Mouse (Mus musculus) forebrain, embryonic 14.5 days (tissue): ENCODE measurements around the gene Slc4a1. TPM values are rescaled to one million over a fixed set of nuclear protein-coding genes. Genes with fewer than 3 reads are reported as not detected.

Source experiments
- ATAC-seq: fragments of 200-750 bp; cut with Nextera tagmentation; 2 replicates; pipeline ENCODE4 v1.8.0; 2017; ENCODE audit warnings: mild to moderate bottlenecking, moderate library complexity
- DNase-seq: peaks from one replicate; pipeline ENCODE4 v3.0.0-alpha.2; 2015; ENCODE audit warnings: low spot score
- H3K27ac ChIP-seq: fragments of 300-500 bp; sonication (generic); 2 replicates; pipeline ENCODE4 v1.5.1; 2014; ENCODE audit warnings: low read depth, mild to moderate bottlenecking, control low read depth, low read length, moderate library complexity
- H3K27me3 ChIP-seq: fragments of 300-500 bp; sonication (generic); replicated peaks from 2 replicates; pipeline ENCODE4 v1.6.1; 2014; ENCODE audit warnings: low read length, control low read depth, mixed read lengths; ENCODE audit not compliant: control insufficient read depth, insufficient read depth
- H3K36me3 ChIP-seq: fragments of 300-500 bp; sonication (generic); 2 replicates; pipeline ENCODE4 v1.6.1; 2014; ENCODE audit warnings: low read length, control low read depth; ENCODE audit not compliant: control insufficient read depth, insufficient read depth
- H3K4me1 ChIP-seq: fragments of 300-500 bp; sonication (generic); 2 replicates; pipeline ENCODE4 v1.6.1; 2014; ENCODE audit warnings: antibody characterized with exemption, low read length, control low read depth; ENCODE audit not compliant: control insufficient read depth, insufficient read depth
- H3K4me2 ChIP-seq: fragments of 300-500 bp; sonication (generic); 2 replicates; pipeline ENCODE4 v1.6.1; 2014; ENCODE audit warnings: mild to moderate bottlenecking, control low read depth, low read length
- H3K4me3 ChIP-seq: fragments of 300-500 bp; sonication (generic); 2 replicates; pipeline ENCODE4 v1.5.1; 2014; ENCODE audit warnings: low read depth, low read length, control low read depth
- H3K9ac ChIP-seq: fragments of 300-500 bp; sonication (generic); 2 replicates; pipeline ENCODE4 v1.6.1; 2014; ENCODE audit warnings: mild to moderate bottlenecking, low read length, control low read depth, moderate library complexity
- H3K9me3 ChIP-seq: fragments of 300-500 bp; sonication (generic); replicated peaks from 2 replicates; pipeline ENCODE4 v1.6.1; 2016; ENCODE audit warnings: low read length, control low read depth, mixed read lengths; ENCODE audit not compliant: control insufficient read depth
- WGBS: fragments of 180-500 bp; shearing (Covaris S2); extraction: QIAGEN DNeasy Blood & Tissue Kit; methylation state at CpG from one replicate; pipeline ENCODE4 v1.1.7; 2014; 5-methylcytosine and 5-hydroxymethylcytosine counted together
- polyA plus RNA-seq: library from polyadenylated mRNA; unstranded; fragments of >200 nt; fragmentation: Nextera tagmentation; extraction: Ambion mirVana; gene quantifications from 2 replicates; pipeline ENCODE4 v1.2.1, GENCODE M21; 2014

Gene Slc4a1
- polyA plus RNA-seq, 1 experiment from 2014 or later: 2.1 TPM

DNA sequence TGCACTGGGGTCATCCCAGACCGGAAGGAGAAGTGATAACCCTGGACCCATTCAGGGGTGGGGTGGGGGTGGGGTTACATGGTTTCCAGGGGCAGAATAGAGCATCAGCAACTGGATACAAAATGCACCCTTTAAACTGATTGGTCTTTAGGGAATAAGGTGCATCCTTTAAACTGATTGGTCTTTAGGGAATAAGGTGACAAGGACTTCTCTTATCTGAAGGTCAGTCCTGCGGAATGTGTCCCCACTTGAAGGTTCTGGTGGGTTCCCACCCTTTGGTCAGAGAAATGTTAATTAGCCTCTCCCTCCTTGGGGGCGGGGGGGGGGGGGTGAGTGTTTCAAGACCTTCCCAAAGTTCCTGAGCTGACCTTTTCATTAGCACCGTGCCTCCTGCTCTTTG lies 34.2 kb downstream of the Slc4a1 start:
- H3K9ac ChIP-seq: no peak overlapping the region
- H3K4me1 ChIP-seq: peaks cover 4% of the 10 kb centered on the region; the same call in 1 of the 2 replicates
- whole genome bisulfite sequencing: 67% methylated on average over 4 of the region's 4 CpGs
- H3K4me3 ChIP-seq: no peak overlapping the region
- H3K27ac ChIP-seq: no peak overlapping the region
- ATAC-seq (no peak), DNase-seq (no peak)
- H3K4me2 ChIP-seq: no peak overlapping the region
- no peaks in the 10 kb centered on the region for H3K9me3 ChIP-seq
- no peaks in the 10 kb centered on the region for H3K27me3 ChIP-seq
- H3K36me3 ChIP-seq: no peaks in the 10 kb centered on the region

DNA sequence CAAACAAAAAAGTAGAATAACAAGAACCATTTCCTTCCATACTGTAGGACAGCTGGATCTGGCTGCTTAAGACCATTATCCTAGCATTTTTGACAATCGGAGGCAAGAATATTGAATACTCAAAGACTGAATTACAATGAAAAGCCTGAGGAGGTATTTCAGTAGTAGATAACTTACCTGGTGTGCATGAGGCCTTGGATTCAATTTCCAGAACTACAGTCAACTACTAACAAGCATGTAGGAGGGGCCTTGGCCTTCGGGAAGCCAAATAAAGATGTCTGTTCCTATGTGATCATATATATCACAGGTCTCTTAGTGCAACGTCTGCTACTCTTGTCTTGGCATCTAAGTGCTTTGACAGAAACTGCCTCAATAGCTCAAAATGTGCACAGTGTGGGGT lies 36.0 kb downstream of the Slc4a1 start:
- Histone ChIP-seq H3K9me3 (no peaks in the 10 kb centered on the region), H3K4me2 (no peak overlapping the region), H3K9ac (no peak overlapping the region), H3K27ac (no peak overlapping the region), H3K36me3 (no peaks in the 10 kb centered on the region), H3K4me1 (peaks cover 2% of the 10 kb centered on the region; the same call in 1 of the 2 replicates), H3K27me3 (no peaks in the 10 kb centered on the region), H3K4me3 (no peak overlapping the region)
- ATAC-seq (no peak), DNase-seq (no peak)
- WGBS: 80% methylated on average over 3 of the region's 3 CpGs

- Histone ChIP-seq H3K4me3 (no peak overlapping the region), H3K36me3 (no peaks in the 10 kb centered on the region), H3K4me2 (no peak overlapping the region), H3K9me3 (no peaks in the 10 kb centered on the region), H3K4me1 (no peaks in the 10 kb centered on the region), H3K9ac (no peak overlapping the region), H3K27me3 (no peaks in the 10 kb centered on the region), H3K27ac (no peak overlapping the region)
- ATAC-seq: no peak
- DNase-seq: no peak
Observed at GRCm38 (mm10) chr11:102329518-102329917, 36.5 kb downstream of the Slc4a1 start.

DNA sequence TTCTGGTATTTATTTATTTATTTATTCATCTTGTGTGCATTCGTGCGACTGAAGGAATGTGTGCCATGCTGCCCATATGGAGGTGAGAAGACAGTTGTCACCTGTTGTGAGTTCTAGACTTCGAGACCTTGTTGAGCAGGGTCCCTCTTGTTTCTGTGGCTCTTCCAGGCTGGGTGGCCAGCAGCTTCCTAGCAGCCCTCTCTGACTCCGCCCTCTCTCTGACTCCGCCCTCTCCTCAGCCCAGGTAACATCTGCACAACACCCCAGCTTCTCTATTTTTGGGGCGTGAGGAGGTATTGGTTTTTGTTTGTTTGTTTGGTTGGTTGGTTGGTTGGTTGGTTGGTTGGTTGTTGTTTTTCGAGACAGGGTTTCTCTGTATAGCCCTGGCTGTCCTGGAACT lies 38.2 kb downstream of the Slc4a1 start:
- no peak overlapping the region for H3K4me2 ChIP-seq
- DNase-seq (no peak), ATAC-seq (no peak)
- no peaks in the 10 kb centered on the region for H3K27me3 ChIP-seq
- H3K9me3 ChIP-seq: no peaks in the 10 kb centered on the region
- no peaks in the 10 kb centered on the region for H3K36me3 ChIP-seq
- WGBS: 85% methylated on average over 7 of the region's 7 CpGs
- no peak overlapping the region for H3K4me3 ChIP-seq
- H3K4me1 ChIP-seq: peaks cover 1% of the 10 kb centered on the region; the same call in 1 of the 2 replicates
- H3K9ac ChIP-seq: no peak overlapping the region
- H3K27ac ChIP-seq: no peak overlapping the region

GRCm38 (mm10) chr11:102327250-102327649 lies 38.8 kb downstream of the Slc4a1 start:
- H3K27ac ChIP-seq: no peak overlapping the region
- WGBS: 64% methylated on average over 5 of the region's 5 CpGs
- H3K4me3 ChIP-seq: no peak overlapping the region
- H3K4me2 ChIP-seq: no peak overlapping the region
- peaks cover 2% of the 10 kb centered on the region; the same call in 1 of the 2 replicates for H3K4me1 ChIP-seq
- H3K27me3 ChIP-seq: no peaks in the 10 kb centered on the region
- H3K9me3 ChIP-seq: no peaks in the 10 kb centered on the region
- ATAC-seq (no peak), DNase-seq (no peak)
- no peak overlapping the region for H3K9ac ChIP-seq
- H3K36me3 ChIP-seq: no peaks in the 10 kb centered on the region

- ATAC-seq (no peak), DNase-seq (no peak)
- Histone ChIP-seq H3K4me1 (peaks cover 6% of the 10 kb centered on the region; the same call in 1 of the 2 replicates), H3K27me3 (no peaks in the 10 kb centered on the region), H3K9me3 (no peaks in the 10 kb centered on the region), H3K27ac (no peak overlapping the region), H3K36me3 (no peaks in the 10 kb centered on the region), H3K4me3 (no peak overlapping the region), H3K9ac (no peak overlapping the region), H3K4me2 (no peak overlapping the region)
- 84% methylated on average over 1 of the region's 1 CpGs for WGBS
Observed at GRCm38 (mm10) chr11:102323516-102323915, 42.5 kb downstream of the Slc4a1 start.

- ATAC-seq: no peak
- H3K27me3 ChIP-seq: no peaks in the 10 kb centered on the region
- peaks cover 6% of the 10 kb centered on the region; the same call in 1 of the 2 replicates for H3K4me1 ChIP-seq
- no peaks in the 10 kb centered on the region for H3K9me3 ChIP-seq
- WGBS: 70% methylated on average over 6 of the region's 6 CpGs
- DNase-seq: no peak
- H3K9ac ChIP-seq: no peak overlapping the region
- no peaks in the 10 kb centered on the region for H3K36me3 ChIP-seq
- H3K4me2 ChIP-seq: no peak overlapping the region
- H3K4me3 ChIP-seq: no peak overlapping the region
- H3K27ac ChIP-seq: no peak overlapping the region
Observed at GRCm38 (mm10) chr11:102321931-102322330, 44.1 kb downstream of the Slc4a1 start.

DNA sequence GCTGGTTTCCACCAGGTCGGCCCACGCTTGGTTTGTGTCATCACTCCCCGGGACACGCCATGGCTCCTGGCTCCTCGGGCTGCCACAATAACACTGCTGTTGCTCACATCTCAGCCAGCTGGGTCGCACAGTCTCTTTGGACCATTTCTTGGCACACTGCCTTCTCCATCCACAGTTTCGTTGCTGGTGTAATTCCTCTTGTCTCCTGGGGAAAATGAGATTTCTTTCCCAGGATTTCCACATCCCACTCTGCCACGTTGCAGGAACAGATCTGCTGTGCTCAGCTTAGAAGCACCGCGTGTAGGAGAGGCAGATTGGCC lies 45.4 kb downstream of the Slc4a1 start:
- Histone ChIP-seq H3K27ac (peak overlapping the region; percentile 99), H3K4me3 (peak overlapping the region; percentile 100), H3K4me1 (peaks cover 12% of the 10 kb centered on the region; the same call in 1 of the 2 replicates), H3K9ac (peak overlapping the region; percentile 100), H3K9me3 (no peaks in the 10 kb centered on the region), H3K4me2 (peak overlapping the region; percentile 95), H3K27me3 (no peaks in the 10 kb centered on the region), H3K36me3 (no peaks in the 10 kb centered on the region; the same call in 1 of the 2 replicates)
- ATAC-seq: peak; percentile 30
- WGBS: 10% methylated on average over 10 of the region's 10 CpGs
- peak; percentile 90 for DNase-seq

DNA sequence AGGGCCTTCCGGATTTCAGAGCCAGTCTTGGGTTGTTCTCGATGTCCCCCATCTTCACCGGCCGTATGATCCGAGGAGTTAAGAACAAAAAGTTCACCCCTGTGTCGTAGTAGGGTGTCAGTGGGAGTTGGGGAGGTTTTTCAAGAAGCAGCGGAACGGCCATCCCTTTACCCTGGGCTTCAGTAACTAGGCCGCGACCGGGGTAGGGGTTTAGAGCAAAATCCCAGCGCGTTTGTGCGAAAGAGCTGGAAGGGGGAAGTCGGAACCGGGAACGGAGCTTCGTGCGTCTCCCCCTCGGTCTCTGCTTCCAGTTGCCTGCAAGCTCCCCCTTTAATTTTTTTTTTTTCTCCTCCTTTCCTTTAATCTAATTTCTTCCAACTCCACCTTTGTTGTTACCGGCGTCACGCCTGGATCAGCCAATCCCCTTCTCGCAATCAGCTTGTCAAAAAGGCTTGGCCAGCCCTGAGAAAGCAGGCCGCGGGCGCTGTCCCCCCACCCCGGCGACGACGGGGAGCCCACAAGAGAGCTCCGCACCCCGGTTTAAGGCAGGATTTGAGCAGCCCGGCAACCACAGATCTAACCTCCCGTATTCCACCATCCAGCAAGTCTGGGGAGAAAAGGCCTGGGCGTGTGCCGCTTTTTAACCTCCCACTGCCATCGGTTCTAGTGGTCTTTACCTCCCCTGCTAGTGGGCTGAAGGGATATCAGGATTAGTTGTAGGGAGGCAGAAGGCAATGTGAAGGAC lies 45.9 kb downstream of the Slc4a1 start:
- no peaks in the 10 kb centered on the region for H3K27me3 ChIP-seq
- H3K27ac ChIP-seq: peak overlapping the region; percentile 99
- peak overlapping the region; percentile 95 for H3K4me2 ChIP-seq
- under 1% methylated on average over 38 of the region's 38 CpGs for WGBS
- ATAC-seq (peak; percentile 47; the same call in 1 of the 2 replicates), DNase-seq (peak; percentile 96)
- H3K9me3 ChIP-seq: no peaks in the 10 kb centered on the region
- peaks cover 15% of the 10 kb centered on the region; the same call in 1 of the 2 replicates for H3K4me1 ChIP-seq
- H3K36me3 ChIP-seq: peaks cover 4% of the 10 kb centered on the region; the same call in 1 of the 2 replicates
- H3K4me3 ChIP-seq: peak overlapping the region; percentile 100
- peak overlapping the region; percentile 100 for H3K9ac ChIP-seq
